In genomic region chr7:58730201-58730600, GRCm38 (mm10) we compare ENCODE assay signal across 8 mouse cellular contexts.
A peak's percentile ranks its signal among the peaks of the same experiment; 100 is the strongest.
DNase-seq lines count a peak whose midpoint lies in the region; ATAC-seq and TF ChIP-seq lines count a peak whose summit lies in the region.

No protein-coding gene starts in this region.

- no peak overlapping the region for H3K9ac ChIP-seq in hindbrain, postnatal 0 days (replicated peaks; ENCODE audit: low read length)
- no peak overlapping the region for H3K9ac ChIP-seq in hindbrain, embryonic 16.5 days (ENCODE audit: low read depth, low read length)
- no peak overlapping the region for H3K9ac ChIP-seq in intestine, embryonic 15.5 days

- no peak for TF ChIP-seq CTCF in hindbrain, postnatal 0 days (IDR thresholded peaks at IDR 0.05; ENCODE audit: low read depth)
- no peak for TF ChIP-seq CTCF in cerebellum, adult 2 months (IDR thresholded peaks at IDR 0.05; ENCODE audit: borderline replicate concordance, insufficient read depth, low read depth, low read length)
- TF ChIP-seq CTCF in kidney, adult 2 months (conservative IDR thresholded peaks at IDR 0.05; ENCODE audit: insufficient read depth, insufficient read length, low read depth, low read length): no peak

- H3K79me2 ChIP-seq in macrophage (ENCODE audit: inconsistent target): no peaks in the 10 kb centered on the region

- no peaks in the 10 kb centered on the region for H3K27me3 ChIP-seq in hindbrain, postnatal 0 days (ENCODE audit: insufficient read depth, low read length)
- H3K27me3 ChIP-seq in hindbrain, embryonic 16.5 days (replicated peaks; ENCODE audit: control insufficient read depth, insufficient read depth, low read length): no peaks in the 10 kb centered on the region
- no peaks in the 10 kb centered on the region for H3K27me3 ChIP-seq in cerebellum, adult 2 months (ENCODE audit: control insufficient read depth, insufficient read depth, low read length)
- H3K27me3 ChIP-seq in intestine, embryonic 15.5 days (replicated peaks): no peaks in the 10 kb centered on the region
- no peaks in the 10 kb centered on the region for H3K27me3 ChIP-seq in kidney, adult 2 months (replicated peaks; ENCODE audit: control insufficient read depth, insufficient read depth, low read length)

- H3K4me3 ChIP-seq in hindbrain, postnatal 0 days (ENCODE audit: low read length): no peak overlapping the region
- no peak overlapping the region for H3K4me3 ChIP-seq in hindbrain, embryonic 16.5 days (ENCODE audit: low read length)
- no peak overlapping the region for H3K4me3 ChIP-seq in cerebellum, adult 2 months (replicated peaks; ENCODE audit: insufficient read depth, low read depth, low read length)
- no peak overlapping the region for H3K4me3 ChIP-seq in macrophage (ENCODE audit: inconsistent target)
- no peak overlapping the region for H3K4me3 ChIP-seq in intestine, embryonic 15.5 days (replicated peaks)
- H3K4me3 ChIP-seq in kidney, adult 2 months (ENCODE audit: insufficient read depth, low read depth, low read length): no peak overlapping the region

- no peak overlapping the region for H3K4me2 ChIP-seq in hindbrain, postnatal 0 days (ENCODE audit: low read depth, low read length)
- no peak overlapping the region for H3K4me2 ChIP-seq in hindbrain, embryonic 16.5 days (ENCODE audit: low read length)
- no peak overlapping the region for H3K4me2 ChIP-seq in intestine, embryonic 15.5 days (replicated peaks)

- H3K9me3 ChIP-seq in hindbrain, postnatal 0 days (ENCODE audit: low read length): no peaks in the 10 kb centered on the region
- H3K9me3 ChIP-seq in hindbrain, embryonic 16.5 days (ENCODE audit: control insufficient read depth, low read length): no peaks in the 10 kb centered on the region
- H3K9me3 ChIP-seq in intestine, embryonic 15.5 days: no peaks in the 10 kb centered on the region

- no peaks in the 10 kb centered on the region for H3K4me1 ChIP-seq in hindbrain, postnatal 0 days (ENCODE audit: insufficient read depth, low read length)
- no peaks in the 10 kb centered on the region for H3K4me1 ChIP-seq in hindbrain, embryonic 16.5 days (ENCODE audit: control insufficient read depth, insufficient read depth, low read depth, low read length)
- no peaks in the 10 kb centered on the region for H3K4me1 ChIP-seq in cerebellum, adult 2 months (ENCODE audit: control insufficient read depth, insufficient read depth, low read length)
- H3K4me1 ChIP-seq in intestine, embryonic 15.5 days (replicated peaks): 0 out of 2 replicates have a peak, but pooled peaks cover 7% of the 10 kb centered on the region
- no peaks in the 10 kb centered on the region for H3K4me1 ChIP-seq in kidney, adult 2 months (ENCODE audit: control insufficient read depth, insufficient read depth, low read length)

- TF ChIP-seq POLR2A in cerebellum, adult 2 months (IDR thresholded peaks at IDR 0.05; ENCODE audit: borderline replicate concordance, insufficient read depth, low read length): no peak
- TF ChIP-seq POLR2A in kidney, adult 2 months (IDR thresholded peaks at IDR 0.05; ENCODE audit: low read depth, low read length): no peak

- no peaks in the 10 kb centered on the region for H3K36me3 ChIP-seq in hindbrain, postnatal 0 days (ENCODE audit: insufficient read depth, low read length)
- no peaks in the 10 kb centered on the region for H3K36me3 ChIP-seq in hindbrain, embryonic 16.5 days (ENCODE audit: control insufficient read depth, insufficient read depth, low read length)
- H3K36me3 ChIP-seq in macrophage (ENCODE audit: inconsistent target): no peaks in the 10 kb centered on the region
- H3K36me3 ChIP-seq in intestine, embryonic 15.5 days: no peaks in the 10 kb centered on the region
- H3K36me3 ChIP-seq in kidney, adult 2 months (ENCODE audit: control insufficient read depth, insufficient read depth, low read length): no peaks in the 10 kb centered on the region

- no peak overlapping the region for H3K27ac ChIP-seq in hindbrain, postnatal 0 days
- H3K27ac ChIP-seq in hindbrain, embryonic 16.5 days (ENCODE audit: low read depth, low read length): no peak overlapping the region
- H3K27ac ChIP-seq in cerebellum, adult 2 months (ENCODE audit: insufficient read depth, low read length): no peak overlapping the region
- peak overlapping the region; percentile 12; the same call in 1 of the 2 replicates for H3K27ac ChIP-seq in macrophage
- H3K27ac ChIP-seq in intestine, embryonic 15.5 days: no peak overlapping the region
- H3K27ac ChIP-seq in kidney, adult 2 months (ENCODE audit: insufficient read depth, low read depth, low read length): no peak overlapping the region

- no peak for ATAC-seq in hindbrain, postnatal 0 days
- ATAC-seq in hindbrain, embryonic 16.5 days: no peak
- ATAC-seq in frontal cortex, adult (ENCODE audit: low TSS enrichment): peak; percentile 98
- no peak for ATAC-seq in inflammation-experienced regulatory T-cells, adult 6 months
- ATAC-seq in intestine, embryonic 15.5 days: no peak

- 59% methylated on average over 8 of the region's 8 CpGs for WGBS in hindbrain, postnatal 0 days
- WGBS in hindbrain, embryonic 16.5 days: 72% methylated on average over 8 of the region's 8 CpGs
- WGBS in cerebellum, adult 2 months: 8% methylated on average over 8 of the region's 8 CpGs
- WGBS in macrophage (ENCODE audit: missing documents): 4% methylated on average over 8 of the region's 8 CpGs
- 40% methylated on average over 8 of the region's 8 CpGs for WGBS in intestine, embryonic 15.5 days
- WGBS in kidney, adult 2 months: 41% methylated on average over 8 of the region's 8 CpGs

- DNase-seq in hindbrain, postnatal 0 days (ENCODE audit: low spot score): peak; percentile 37
- peak; percentile 35 to 69 for DNase-seq in cerebellum, adult 2 months
- no peak for DNase-seq in kidney, adult 2 months
